Mouse (Mus musculus) spleen, adult 2 months (tissue): ENCODE measurements at regions not wholly inside any gene's neighbourhood (a gene's known extent, or its start where the extent isn't known, plus 50 kb on each side); places are given as distances from the start of the nearest gene placed in this dataset.

ENCODE experiments used
- DNase-seq, 2 experiments: peaks; one replicate each; pipeline versions ENCODE4 v3.0.0 to v3.0.0-alpha.2; 2012 to 2021; ENCODE audit warnings: low spot score in 2 of 2, low read depth in 1 of 2
- H3K27ac ChIP-seq: fragments of 200-500 bp; 2 replicates; pipeline ENCODE4 v1.5.1; 2012; ENCODE audit warnings: low read length, inconsistent platforms; ENCODE audit not compliant: insufficient read depth
- H3K27me3 ChIP-seq: fragments of 200-500 bp; 2 replicates; pipeline ENCODE4 v1.6.1; 2012; ENCODE audit warnings: mild to moderate bottlenecking, moderate library complexity, low read length, inconsistent platforms; ENCODE audit not compliant: control insufficient read depth, insufficient read depth
- H3K36me3 ChIP-seq: fragments of 200-500 bp; 2 replicates; pipeline ENCODE4 v1.6.1; 2012; ENCODE audit warnings: mild to moderate bottlenecking, low read length, inconsistent platforms; ENCODE audit not compliant: control insufficient read depth, insufficient read depth
- H3K4me1 ChIP-seq: fragments of 200-500 bp; 2 replicates; pipeline ENCODE4 v1.6.1; 2011; ENCODE audit warnings: inconsistent platforms; ENCODE audit not compliant: control insufficient read depth, insufficient read depth, insufficient read length
- H3K4me3 ChIP-seq: fragments of 200-500 bp; 2 replicates; pipeline ENCODE4 v1.5.1; 2011; ENCODE audit warnings: mild to moderate bottlenecking, inconsistent platforms; ENCODE audit not compliant: insufficient read depth, insufficient read length; ENCODE audit errors: extremely low read depth
- CTCF ChIP-seq: fragments of 200-500 bp; IDR thresholded peaks from 2 replicates; pipeline ENCODE4 v1.5.1; 2011; ENCODE audit warnings: mild to moderate bottlenecking, inconsistent platforms; ENCODE audit not compliant: insufficient read depth, insufficient read length, insufficient replicate concordance; ENCODE audit errors: extremely low read depth
- POLR2A ChIP-seq: fragments of 200-500 bp; IDR thresholded peaks from 2 replicates; pipeline ENCODE4 v1.6.1; 2011; ENCODE audit warnings: low read depth, low read length, inconsistent platforms
- WGBS: fragments of 180-500 bp; shearing (Covaris S2); methylation state at CpG from one replicate; pipeline ENCODE4 v1.1.7; 2018; 5-methylcytosine and 5-hydroxymethylcytosine counted together

DNA sequence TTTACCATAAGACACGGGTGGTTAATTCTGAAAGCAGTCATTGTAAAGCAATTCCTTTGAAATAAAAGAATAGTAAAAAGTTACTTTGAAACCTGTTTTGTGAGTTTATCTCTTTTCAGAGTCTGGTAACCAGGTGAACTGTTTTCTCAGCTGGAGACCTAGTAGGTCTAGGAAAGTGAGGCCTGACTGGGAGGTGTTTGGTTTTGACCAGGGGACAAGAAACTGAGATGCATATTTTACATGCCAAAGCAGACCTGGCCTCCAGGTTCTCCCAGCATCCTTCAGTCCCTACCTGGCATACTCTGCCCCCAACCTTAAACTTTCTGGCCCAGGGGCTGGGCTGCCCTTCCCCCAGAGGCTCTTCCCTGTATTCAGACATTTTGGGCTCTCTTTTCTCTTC lies 142.9 kb upstream of the Pfn2 start:
- DNase-seq, result no peak
- no peak for TF ChIP-seq CTCF
- TF ChIP-seq POLR2A, result no peak
- H3K36me3 ChIP-seq, result no peaks in the 10 kb centered on the region
- 75% methylated on average over 1 of the region's 1 CpGs for WGBS
- no peak overlapping the region for H3K4me3 ChIP-seq
- no peaks in the 10 kb centered on the region for H3K27me3 ChIP-seq
- no peak overlapping the region for H3K27ac ChIP-seq
- H3K4me1 ChIP-seq, result no peaks in the 10 kb centered on the region

GRCm38 (mm10) chr3:57998121-57999102 lies 150.5 kb upstream of the Pfn2 start:
- DNase-seq, result no peak
- TF ChIP-seq CTCF, result no peak
- TF ChIP-seq POLR2A, result no peak
- H3K27ac ChIP-seq, result no peak overlapping the region
- H3K27me3 ChIP-seq, result no peaks in the 10 kb centered on the region
- H3K4me3 ChIP-seq, result no peak overlapping the region
- 86% methylated on average over 6 of the region's 6 CpGs for WGBS
- no peaks in the 10 kb centered on the region for H3K36me3 ChIP-seq
- no peaks in the 10 kb centered on the region for H3K4me1 ChIP-seq

- Histone ChIP-seq H3K27ac (no peak overlapping the region), H3K36me3 (no peaks in the 10 kb centered on the region), H3K4me3 (no peak overlapping the region), H3K27me3 (no peaks in the 10 kb centered on the region), H3K4me1 (no peaks in the 10 kb centered on the region)
- TF ChIP-seq CTCF (no peak), POLR2A (no peak)
- 68% methylated on average over 7 of the region's 7 CpGs for WGBS
- no peak for DNase-seq
These were observed 155.1 kb upstream of the Pfn2 start for GRCm38 (mm10) chr3:58002792-58003574.

GRCm38 (mm10) chr3:58024750-58025392 lies 177.0 kb upstream of the Pfn2 start:
- no peaks in the 10 kb centered on the region for H3K27me3 ChIP-seq
- H3K27ac ChIP-seq, result no peak overlapping the region
- H3K4me3 ChIP-seq, result no peak overlapping the region
- no peak for DNase-seq
- TF ChIP-seq CTCF (no peak), POLR2A (no peak)
- 73% methylated on average over 3 of the region's 3 CpGs for WGBS
- no peaks in the 10 kb centered on the region for H3K4me1 ChIP-seq
- no peaks in the 10 kb centered on the region for H3K36me3 ChIP-seq

DNA sequence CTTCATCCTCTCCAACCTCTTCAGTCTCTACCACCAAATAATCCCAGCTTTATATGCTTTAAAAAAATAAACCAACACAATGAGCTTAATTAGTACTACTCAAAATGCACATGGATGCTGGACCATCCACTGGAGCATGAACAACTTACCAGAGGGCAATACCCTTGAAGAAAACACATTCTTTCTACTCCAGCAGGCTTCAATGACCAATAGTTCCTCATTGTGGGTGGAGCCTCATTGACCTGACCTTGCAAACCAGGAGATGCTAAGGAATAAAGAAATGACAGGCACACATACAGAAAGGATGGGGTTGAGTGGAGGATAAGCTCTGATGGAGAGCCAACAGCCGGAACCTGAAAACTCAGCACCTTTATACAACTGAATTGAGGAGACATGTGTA lies 201.7 kb upstream of the Pfn2 start:
- Histone ChIP-seq H3K27ac (no peak overlapping the region), H3K36me3 (no peaks in the 10 kb centered on the region), H3K27me3 (no peaks in the 10 kb centered on the region), H3K4me3 (no peak overlapping the region), H3K4me1 (no peaks in the 10 kb centered on the region)
- WGBS, result 83% methylated on average over 1 of the region's 1 CpGs
- no peak for DNase-seq
- TF ChIP-seq CTCF, result no peak
- no peak for TF ChIP-seq POLR2A

GRCm38 (mm10) chr3:58054726-58055125 lies 206.8 kb upstream of the Pfn2 start:
- Histone ChIP-seq H3K4me3 (no peak overlapping the region), H3K4me1 (no peaks in the 10 kb centered on the region), H3K27me3 (no peaks in the 10 kb centered on the region), H3K36me3 (no peaks in the 10 kb centered on the region), H3K27ac (no peak overlapping the region)
- DNase-seq, result no peak
- TF ChIP-seq CTCF, result no peak
- no peak for TF ChIP-seq POLR2A
- 89% methylated on average over 7 of the region's 7 CpGs for WGBS

DNA sequence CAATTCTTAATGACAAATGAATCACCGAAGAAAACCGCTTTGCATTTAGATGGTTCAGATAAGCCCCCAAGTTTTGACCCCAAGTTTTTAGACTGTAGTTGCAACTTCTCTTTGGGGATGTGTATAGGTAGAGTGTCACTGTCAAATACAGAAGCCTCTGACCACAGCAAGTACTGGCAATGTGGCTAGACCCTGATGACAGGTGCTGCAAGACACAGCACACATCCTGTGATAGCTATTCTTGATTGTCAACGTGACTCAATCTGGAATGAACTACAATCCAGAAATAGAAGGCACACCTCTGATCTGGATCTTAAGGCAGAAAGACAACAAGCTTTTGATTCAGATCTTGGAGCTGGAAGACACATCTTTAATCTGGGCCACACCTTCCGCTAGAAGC lies 207.3 kb upstream of the Pfn2 start:
- TF ChIP-seq POLR2A, result no peak
- no peaks in the 10 kb centered on the region for H3K27me3 ChIP-seq
- WGBS, result 90% methylated on average over 4 of the region's 4 CpGs

More for the DNA sequence above, 207.3 kb upstream of the Pfn2 start:
- no peak overlapping the region for H3K4me3 ChIP-seq
- H3K4me1 ChIP-seq, result no peaks in the 10 kb centered on the region
- H3K27ac ChIP-seq, result no peak overlapping the region
- DNase-seq, result no peak
- no peaks in the 10 kb centered on the region for H3K36me3 ChIP-seq
